Comparison of ENCODE assay signal across 23 mouse cellular contexts in the genomic region with DNA sequence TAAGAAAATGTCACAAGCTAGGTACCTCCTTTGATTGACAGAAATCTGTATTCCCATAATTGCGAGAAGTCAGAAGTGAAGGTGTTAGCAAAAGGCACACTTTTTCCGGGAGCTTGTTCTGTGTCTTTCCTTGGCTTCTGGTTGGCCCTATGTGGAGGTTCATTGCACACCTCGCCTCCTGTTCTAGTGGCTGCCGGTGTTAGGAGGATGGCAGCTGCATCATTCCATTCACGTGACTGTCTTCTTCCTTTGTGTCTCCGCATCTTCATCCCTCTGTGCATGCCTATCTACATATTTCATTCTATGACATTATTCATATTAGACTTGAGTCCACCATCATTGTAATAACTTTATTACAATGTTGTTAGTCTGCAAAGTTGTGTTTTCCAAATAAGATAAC. TPM values are rescaled to one million over a fixed set of nuclear protein-coding genes. Genes with fewer than 3 reads are reported as not detected.
A peak's percentile ranks its signal among the peaks of the same experiment; 100 is the strongest.
DNase-seq lines count a peak whose midpoint lies in the region; TF ChIP-seq lines count a peak whose summit lies in the region.
"Had no signal": no experiment of that assay in that cellular context is flagged by ENCODE, and none has a peak within 500 bp of the region (broad histone marks: within the 10 kb centered on the region; RNA-seq: fewer than 3 reads in every experiment).

No protein-coding gene starts in this region.

- DNase-seq in heart, adult 11 months, result peak; percentile 52
- no peak for DNase-seq in heart, postnatal 4 days
- DNase-seq in heart, embryonic 10.5 days (ENCODE audit: low spot score), result peak; percentile 70
- DNase-seq in heart, postnatal 10 days, result no peak
- no peak for DNase-seq in embryo, embryonic 10 days (ENCODE audit: low spot score)
- DNase-seq in lung, postnatal 25 days (ENCODE audit: low spot score), result no peak
- DNase-seq: adrenal gland, adult 2 months; adrenal gland, adult 8-10 months; adrenal gland, postnatal 10 days; adrenal gland, postnatal 14 days; adrenal gland, postnatal 25 days; adrenal gland, postnatal 36 days; B cell, adult 2 months; cerebellum, adult 11 months; cerebellum, adult 11-12 months; cerebellum, adult 18-20 months had no signal

- no peak overlapping the region for H3ac ChIP-seq in C2C12 (ENCODE audit: control insufficient read depth, insufficient read length, low read depth)
- H3ac ChIP-seq in myocyte (ENCODE audit: control insufficient read depth, insufficient read length), result no peak overlapping the region

- H3K9me3 ChIP-seq in heart, embryonic 10.5 days, result no peaks in the 10 kb centered on the region

- no peaks in the 10 kb centered on the region for H3K79me3 ChIP-seq in C2C12 (ENCODE audit: low read depth)

- H3K4me3 ChIP-seq in heart, embryonic 10.5 days, result no peak overlapping the region
- H3K4me3 ChIP-seq in C2C12 (ENCODE audit: insufficient read depth, poor library complexity, severe bottlenecking) (no peak overlapping the region), myocyte (no peak overlapping the region)

- no peak for TF ChIP-seq CTCF in C2C12 (IDR thresholded peaks at IDR 0.05; ENCODE audit: control insufficient read depth, insufficient read depth, insufficient read length)

- H3K79me2 ChIP-seq in C2C12 (ENCODE audit: control insufficient read depth, insufficient read depth) (no peaks in the 10 kb centered on the region), myocyte (ENCODE audit: control insufficient read depth, insufficient read depth) (no peaks in the 10 kb centered on the region)

- H3K27ac ChIP-seq in heart, embryonic 10.5 days, result no peak overlapping the region

- H3K36me3 ChIP-seq in heart, embryonic 10.5 days, result no peaks in the 10 kb centered on the region
- no peaks in the 10 kb centered on the region for H3K36me3 ChIP-seq in C2C12 (ENCODE audit: control insufficient read depth, insufficient read depth)
- H3K36me3 ChIP-seq in myocyte (ENCODE audit: control insufficient read depth, insufficient read depth), result no peaks in the 10 kb centered on the region
- H3K36me3 ChIP-seq: G1E had no signal

- peaks cover 14% of the 10 kb centered on the region for H3K4me1 ChIP-seq in heart, embryonic 10.5 days

- no peak for TF ChIP-seq POLR2A in myocyte (IDR thresholded peaks at IDR 0.05; ENCODE audit: insufficient read length, low read depth)

- no peak overlapping the region for H3K4me2 ChIP-seq in myocyte (ENCODE audit: low read depth)

- H3K27me3 ChIP-seq in heart, embryonic 10.5 days (ENCODE audit: insufficient read depth, poor library complexity, severe bottlenecking), result no peaks in the 10 kb centered on the region
- H3K27me3 ChIP-seq in C2C12 (ENCODE audit: control insufficient read depth, insufficient read depth, insufficient read length) (no peaks in the 10 kb centered on the region), myocyte (ENCODE audit: control insufficient read depth, insufficient read depth, insufficient read length) (no peaks in the 10 kb centered on the region)
- H3K27me3 ChIP-seq: CH12.LX, Patski had no signal

- intact Hi-C loops in heart, postnatal 10 days (cut with DNase I), result no loop called here

- WGBS in heart, embryonic 10.5 days, result 84% methylated on average over 6 of the region's 6 CpGs

TF ChIP-seq in C2C12, 6 proteins besides CTCF, POLR2A, EP300 and RAD21:
- TF ChIP-seq USF1 (IDR thresholded peaks at IDR 0.05; ENCODE audit: low read depth), result peak; percentile 22
- no peak for TF ChIP-seq MAX (IDR thresholded peaks at IDR 0.05)
- TF ChIP-seq MYOG (IDR thresholded peaks at IDR 0.05; ENCODE audit: control insufficient read depth, extremely low read depth, insufficient read length), result no peak
- no peak for TF ChIP-seq FOSL1 (IDR thresholded peaks at IDR 0.05; ENCODE audit: insufficient read depth, low read length, poor library complexity, severe bottlenecking)
- no peak for TF ChIP-seq CEBPB (IDR thresholded peaks at IDR 0.05; ENCODE audit: low read depth)
- peak; percentile 87 for TF ChIP-seq MYOD1 (IDR thresholded peaks at IDR 0.05; ENCODE audit: control insufficient read depth, insufficient read length, low read depth)

TF ChIP-seq in myocyte, 11 proteins besides CTCF, POLR2A, EP300 and RAD21:
- TF ChIP-seq CEBPB (IDR thresholded peaks at IDR 0.05; ENCODE audit: insufficient read depth, poor library complexity, severe bottlenecking), result no peak
- peak in 2 of 3 experiments; percentile 57 to 67 for TF ChIP-seq MYOD1 (IDR thresholded peaks at IDR 0.05; ENCODE audit: control insufficient read depth in 1 of 3, insufficient read length in 2 of 3, low read depth in 2 of 3)
- TF ChIP-seq USF1 (IDR thresholded peaks at IDR 0.05; ENCODE audit: low read depth), result peak; percentile 25
- no peak for TF ChIP-seq MYOG (IDR thresholded peaks at IDR 0.05; ENCODE audit: control insufficient read depth in 1 of 3, insufficient read depth in 1 of 3, insufficient read length in 2 of 3, low read depth in 2 of 3)
- TF ChIP-seq MAX (IDR thresholded peaks at IDR 0.05; ENCODE audit: low read depth), result no peak
- TF ChIP-seq POLR2AphosphoS2 (IDR thresholded peaks at IDR 0.05; ENCODE audit: insufficient read length, low read depth), result no peak
- TF ChIP-seq TCF3 (IDR thresholded peaks at IDR 0.05; ENCODE audit: insufficient read length, low read depth), result no peak
- no peak for TF ChIP-seq E2F4 (IDR thresholded peaks at IDR 0.05; ENCODE audit: insufficient read depth)
- no peak for TF ChIP-seq SRF (IDR thresholded peaks at IDR 0.05; ENCODE audit: control insufficient read depth, insufficient read length, low read depth)
- TF ChIP-seq REST (IDR thresholded peaks at IDR 0.05; ENCODE audit: insufficient read depth, insufficient read length), result no peak

RNA-seq across cellular contexts. Expression of gene Dnah5, which starts 37.5 kb away (rescaled TPM):
- total RNA-seq in heart, postnatal 4 days (2021), result under 1 TPM; 0.02 TPM
- 0.01 and 0.04 TPM in 2 replicates for polyA plus RNA-seq in heart, embryonic 10.5 days (2016; fragmentation: Nextera tagmentation; extraction: Ambion mirVana)
- total RNA-seq in heart, postnatal 10 days (2021), result under 1 TPM; 0.02 to 0.10 TPM
- polyA plus RNA-seq in C2C12 (2012; fragmentation: generic; extraction: Trizol) (0.29 TPM), myocyte (2012; fragmentation: generic; extraction: Trizol) (0.05 TPM)
- total RNA-seq: MEL had no signal
- polyA plus RNA-seq: CD4-positive, CD25-positive, alpha-beta regulatory T cell, adult 4 months; G1E had no signal

Comparison
In these comparisons a context has a peak if more than half of its experiments do, and no peak if none do; other contexts are left out.
1. DNase-seq: peak in heart, adult 11 months (single experiment) and heart, embryonic 10.5 days (single experiment); none in heart, postnatal 4 days (single experiment), heart, postnatal 10 days (0 of 2), embryo, embryonic 10 days (single experiment) and lung, postnatal 25 days (single experiment).